Comparison of ENCODE assay signal across 25 mouse cellular contexts in genomic region chr13:45330561-45330960, GRCm38 (mm10). TPM values are rescaled to one million over a fixed set of nuclear protein-coding genes. Genes with fewer than 3 reads are reported as not detected.
DNase-seq lines count a peak whose midpoint lies in the region; ATAC-seq and TF ChIP-seq lines count a peak whose summit lies in the region.
"Had no signal": no experiment of that assay in that cellular context is flagged by ENCODE, and none has a peak within 500 bp of the region (broad histone marks: within the 10 kb centered on the region; RNA-seq: fewer than 3 reads in every experiment).

No protein-coding gene starts in this region.

- WGBS in kidney, adult 2 months = 74% methylated on average over 8 of the region's 8 CpGs

- no peaks in the 10 kb centered on the region for H3K4me1 ChIP-seq in kidney, adult 2 months (ENCODE audit: control insufficient read depth, insufficient read depth, low read length)
- H3K4me1 ChIP-seq: intestine, embryonic 15.5 days; lung, embryonic 15.5 days; megakaryocyte, embryonic 14.5 days; midbrain, embryonic 13.5 days had no signal

- TF ChIP-seq CTCF in kidney, adult 2 months (conservative IDR thresholded peaks at IDR 0.05; ENCODE audit: insufficient read depth, insufficient read length, low read depth, low read length) = no peak
- no peak for TF ChIP-seq CTCF in gastrocnemius, adult 2 months (IDR thresholded peaks at IDR 0.05)

- H3K4me3 ChIP-seq in kidney, adult 2 months (ENCODE audit: insufficient read depth, low read depth, low read length) = no peak overlapping the region
- no peak overlapping the region for H3K4me3 ChIP-seq in gastrocnemius, adult 2 months
- H3K4me3 ChIP-seq: intestine, embryonic 15.5 days; limb, embryonic 15.5 days; lung, embryonic 15.5 days; megakaryocyte, embryonic 14.5 days; midbrain, embryonic 13.5 days had no signal

- no peak for TF ChIP-seq POLR2A in kidney, adult 2 months (IDR thresholded peaks at IDR 0.05; ENCODE audit: low read depth, low read length)

- peak; percentile 10 to 33 for DNase-seq in cerebellum, postnatal 14 days
- peak; percentile 8 for DNase-seq in kidney, adult 2 months
- DNase-seq in kidney, postnatal 25 days = no peak
- peak; percentile 42 for DNase-seq in adipocyte (ENCODE audit: low spot score)
- peak; percentile 68 for DNase-seq in gastrocnemius, adult 2 months
- DNase-seq in right cerebral cortex, postnatal 14 days = no peak
- no peak for DNase-seq in testis, postnatal 14 days (ENCODE audit: low spot score)
- DNase-seq: B cell, adult 2 months; kidney, postnatal 4 days; layer of hippocampus, adult 9-11 months; lung, postnatal 36 days; spleen, adult 18-20 months; thymus, postnatal 14 days had no signal

- ATAC-seq in cerebellum, adult (ENCODE audit: insufficient number of reproducible peaks, low FRiP score, low TSS enrichment) = no peak
- ATAC-seq: forebrain, embryonic 14.5 days; hindbrain, embryonic 16.5 days; intestine, embryonic 15.5 days; midbrain, embryonic 13.5 days; Patski had no signal

- no peak overlapping the region for H3K27ac ChIP-seq in kidney, adult 2 months (ENCODE audit: insufficient read depth, low read depth, low read length)
- H3K27ac ChIP-seq in gastrocnemius, adult 2 months = no peak overlapping the region
- H3K27ac ChIP-seq: intestine, embryonic 15.5 days; limb, embryonic 15.5 days; liver, embryonic 14.5 days; lung, embryonic 15.5 days; midbrain, embryonic 13.5 days had no signal

- H3K27me3 ChIP-seq in kidney, adult 2 months (replicated peaks; ENCODE audit: control insufficient read depth, insufficient read depth, low read length) = no peaks in the 10 kb centered on the region
- H3K27me3 ChIP-seq: CH12.LX; intestine, embryonic 15.5 days; limb, embryonic 15.5 days; lung, embryonic 15.5 days; midbrain, embryonic 13.5 days had no signal

- H3K36me3 ChIP-seq in kidney, adult 2 months (ENCODE audit: control insufficient read depth, insufficient read depth, low read length) = no peaks in the 10 kb centered on the region
- H3K36me3 ChIP-seq: G1E; intestine, embryonic 15.5 days; limb, embryonic 15.5 days; lung, embryonic 15.5 days; midbrain, embryonic 13.5 days had no signal

- intact Hi-C loops in gastrocnemius, adult 2 months (cut with DNase I) = no loop called here

RNA-seq across cellular contexts. Expression of gene Mylip, which starts 59.0 kb away (rescaled TPM):
- polyA plus RNA-seq in kidney, adult 2 months (2012; rRNA removed) = 29.4 and 33.5 TPM in 2 replicates
- 10 to 100 TPM in 1 of 2 experiments, 1 to 10 TPM in 1; 8.3 to 18.5 TPM for total RNA-seq in gastrocnemius, adult 2 months (2021)

Comparison
In these comparisons a context has a peak if more than half of its experiments do, and no peak if none do; other contexts are left out.
1. DNase-seq: peak in cerebellum, postnatal 14 days (2 of 2), kidney, adult 2 months (single experiment), adipocyte (single experiment) and gastrocnemius, adult 2 months (single experiment); none in kidney, postnatal 25 days (0 of 2), right cerebral cortex, postnatal 14 days (single experiment) and testis, postnatal 14 days (single experiment).